Mouse (Mus musculus) stomach, postnatal 0 days (tissue): Measurements from ENCODE around the gene Man2a1.

Experiments used
- CTCF ChIP-seq: IDR thresholded peaks from 2 replicates; pipeline ENCODE4 v1.5.1; 2016; ENCODE audit warnings: antibody characterized with exemption, low read depth, mild to moderate bottlenecking, moderate library complexity
- EP300 ChIP-seq: optimal IDR thresholded peaks from 2 replicates; pipeline ENCODE3; 2016; ENCODE audit warnings: antibody characterized with exemption

GRCm38 (mm10) chr17:64684088-64684487 is 83.6 kb downstream of the Man2a1 start:
- TF ChIP-seq EP300 (no peak), CTCF (no peak)
